Mouse (Mus musculus) adrenal gland (tissue): ENCODE measurements around the gene Hdac7.

Experiments used
- intact Hi-C: fragments of 180-260 bp; cut with DNase I; formaldehyde crosslinking; loops from one replicate; pipeline ENCODE4 v1.15.1; 2025

Gene Hdac7

DNA sequence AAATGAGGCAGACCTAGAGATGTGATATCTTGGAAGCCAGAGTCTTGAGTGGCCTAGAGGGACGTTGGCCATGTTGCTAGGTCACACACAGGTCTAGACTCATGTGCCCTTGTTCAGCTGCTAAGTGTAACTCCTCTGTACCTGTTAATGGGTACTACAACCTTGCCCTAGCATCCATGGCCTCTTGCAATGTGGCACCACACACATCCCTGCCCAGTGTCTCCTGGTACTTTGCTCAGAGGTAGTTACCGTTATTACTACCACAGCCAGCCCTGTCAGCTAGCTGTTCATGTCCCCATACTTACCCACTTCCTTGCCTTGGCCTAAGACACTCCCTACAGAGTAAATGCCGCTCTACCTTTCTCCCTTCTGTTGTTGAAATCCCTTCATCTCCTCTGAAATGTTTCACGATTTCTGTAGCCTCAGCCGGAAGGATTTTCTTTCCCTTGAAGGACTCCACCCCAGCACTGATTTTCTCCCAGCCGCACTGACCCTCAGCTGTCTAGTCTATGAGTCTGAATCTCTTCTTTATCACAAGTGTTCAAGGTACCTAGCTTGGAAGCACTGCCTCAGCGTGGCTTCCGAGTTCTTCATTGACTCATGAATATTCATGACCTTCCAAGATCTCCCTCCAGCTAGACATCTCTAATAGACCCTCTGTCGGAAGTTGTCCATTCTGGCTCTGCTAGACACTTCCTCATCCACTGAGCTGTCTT is 11.4 kb downstream of the Hdac7 start:
- intact Hi-C loops: no loop called here

- intact Hi-C loops: no loop called here
Measured at GRCm38 (mm10) chr15:97831987-97832640, 12.2 kb downstream of the Hdac7 start.

DNA sequence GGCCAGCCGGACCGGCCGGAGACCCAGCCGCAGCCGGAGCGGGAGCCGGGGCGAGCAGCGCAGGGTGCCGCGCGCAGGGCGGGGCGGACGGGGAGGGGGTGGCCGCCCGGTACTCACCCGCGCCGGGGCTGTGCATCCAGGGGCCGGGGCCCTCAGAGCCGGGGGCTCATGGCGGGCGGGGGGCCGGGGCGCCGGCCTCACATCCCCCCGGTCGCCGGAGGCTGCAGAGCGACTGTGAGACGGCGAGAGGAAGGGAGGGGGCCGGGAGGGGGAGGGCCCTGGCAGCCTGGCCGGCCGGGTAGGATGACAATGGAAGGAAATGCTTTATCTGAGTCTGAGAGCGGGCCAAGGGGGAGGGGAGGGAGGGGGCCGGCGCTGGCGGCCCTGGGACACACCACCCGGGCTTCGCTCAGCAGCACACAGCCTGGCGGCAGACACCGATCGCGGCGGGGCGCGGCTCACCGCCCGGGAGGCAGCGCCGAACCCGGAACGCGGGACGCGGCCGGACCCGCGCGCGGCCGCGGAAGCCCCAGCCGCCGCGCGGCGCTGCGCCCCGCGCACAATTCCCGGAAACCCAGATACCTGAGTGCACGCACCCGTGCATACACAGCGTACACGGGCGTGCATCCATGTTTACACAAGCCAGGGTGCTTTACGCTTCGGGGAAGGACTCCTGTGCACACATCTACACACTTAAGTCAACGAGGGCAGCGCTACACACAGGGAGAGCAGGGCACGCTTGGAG is 12.9 kb downstream of the Hdac7 start:
- intact Hi-C loops: no loop called here

GRCm38 (mm10) chr15:97830788-97831241 is 13.5 kb downstream of the Hdac7 start:
- intact Hi-C loops: no loop called here

DNA sequence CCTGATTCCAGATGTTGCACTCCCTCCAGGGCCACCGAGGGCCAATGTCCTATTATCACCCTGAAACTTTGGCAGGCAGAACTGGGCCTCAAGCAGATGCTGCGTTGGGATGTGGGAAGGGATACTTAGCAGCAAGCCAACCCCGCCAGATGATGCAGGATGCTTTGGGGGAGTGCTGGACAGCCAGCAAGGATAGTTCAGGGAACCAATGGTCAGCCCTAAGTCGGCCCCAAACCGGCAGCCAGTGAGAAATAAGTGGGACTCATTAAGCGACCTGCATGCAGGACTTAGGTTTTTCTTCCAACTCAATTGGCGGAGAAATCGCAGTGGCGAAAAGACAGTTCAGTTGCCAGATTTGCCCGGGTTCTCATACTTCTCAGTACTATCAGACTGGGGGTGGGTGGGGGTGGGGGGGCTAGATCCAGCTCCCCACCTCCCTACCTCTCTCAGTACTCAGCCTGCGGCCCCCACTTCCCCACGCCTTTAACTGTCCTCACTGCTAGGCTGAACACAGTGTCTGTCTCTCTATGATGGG is 14.0 kb downstream of the Hdac7 start:
- intact Hi-C loops: no loop called here

GRCm38 (mm10) chr15:97829432-97829831 is 14.9 kb downstream of the Hdac7 start:
- intact Hi-C loops: no loop called here

DNA sequence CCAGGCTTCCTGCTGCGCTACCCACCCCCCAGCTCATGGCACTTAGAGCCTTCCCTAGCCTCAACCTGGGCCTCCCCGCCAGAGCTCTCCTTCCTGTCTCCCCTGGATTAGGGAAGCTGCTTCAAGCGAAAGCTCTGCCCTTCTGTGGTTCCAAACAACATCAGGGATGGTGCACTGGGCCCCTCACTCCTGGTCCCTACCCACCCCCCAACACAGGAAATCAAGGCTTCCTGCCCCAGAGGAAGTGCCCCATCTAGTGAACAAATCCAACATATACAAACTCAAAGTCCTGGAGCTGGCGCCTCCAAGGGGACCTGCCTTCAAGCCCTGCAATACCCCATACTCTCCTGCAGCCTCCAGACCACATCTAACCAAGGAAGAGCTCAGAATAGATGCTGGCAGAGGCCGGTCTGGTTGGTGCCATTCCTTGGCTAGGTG is 15.4 kb downstream of the Hdac7 start:
- intact Hi-C loops: no loop called here

GRCm38 (mm10) chr15:97828221-97828842 is 16.0 kb downstream of the Hdac7 start:
- intact Hi-C loops: no loop called here

DNA sequence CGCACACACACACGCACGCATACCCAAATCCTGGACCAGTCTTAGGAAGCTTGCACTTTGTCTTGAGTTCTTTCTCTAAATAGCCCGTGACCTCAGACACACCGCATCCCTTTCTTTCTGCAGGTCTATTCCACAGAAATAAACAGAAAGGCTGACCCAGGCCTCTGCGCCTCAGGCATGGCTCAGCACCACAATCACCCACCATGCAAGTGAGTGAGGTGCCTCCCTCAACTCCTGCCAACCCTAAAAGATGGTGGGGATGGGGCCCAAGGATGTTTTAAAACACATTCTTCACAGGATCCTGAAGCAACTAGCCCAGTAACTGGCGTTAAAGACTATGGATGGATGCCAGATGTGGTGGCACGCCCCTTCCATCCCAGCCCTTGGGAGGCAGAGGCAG is 16.9 kb downstream of the Hdac7 start:
- intact Hi-C loops: no loop called here

GRCm38 (mm10) chr15:97826588-97827261 is 17.6 kb downstream of the Hdac7 start:
- intact Hi-C loops: no loop called here

- intact Hi-C loops: no loop called here
Measured at GRCm38 (mm10) chr15:97825941-97826587, 18.2 kb downstream of the Hdac7 start.

DNA sequence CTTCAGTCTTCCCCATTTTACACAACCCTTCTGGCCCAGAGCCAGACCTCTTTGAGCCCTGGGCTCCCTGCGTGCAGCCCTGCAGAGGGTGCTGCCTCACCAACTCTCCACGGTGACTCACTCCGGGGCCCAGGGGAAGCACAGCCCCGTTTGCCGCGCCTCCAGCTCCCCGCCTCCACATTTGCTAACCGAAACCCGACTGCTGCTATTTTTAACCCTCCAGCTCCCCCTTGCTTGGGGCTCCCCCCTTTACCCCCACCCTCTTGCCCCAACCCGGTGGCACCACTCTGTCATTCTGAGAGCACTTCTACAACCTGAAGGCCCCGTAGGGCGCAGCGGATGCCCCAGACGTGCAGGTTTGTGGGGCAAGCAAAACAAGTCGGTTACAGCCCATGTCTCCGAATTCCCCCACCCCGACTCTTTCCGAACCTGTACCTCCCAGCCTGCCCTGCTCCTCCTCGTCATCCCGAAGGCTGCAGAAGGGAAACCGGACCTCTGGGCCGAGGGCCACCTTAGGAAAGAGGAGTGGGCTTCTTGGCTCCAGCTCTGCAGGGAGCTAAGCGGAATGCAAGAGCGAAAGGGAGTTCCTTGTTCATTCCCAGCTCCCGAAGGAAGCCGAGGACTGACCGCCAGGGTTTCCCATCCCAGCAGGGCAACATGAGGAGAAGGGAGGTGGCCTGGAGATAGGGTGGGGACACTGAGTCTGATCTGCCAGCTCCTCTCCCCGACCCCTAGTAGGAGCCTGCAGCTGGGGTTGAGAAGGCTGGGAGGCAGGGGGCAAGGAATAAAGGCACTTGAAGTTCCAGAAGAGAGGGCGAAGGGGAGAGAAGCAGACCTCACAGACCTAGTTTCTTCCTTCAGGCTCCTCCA is 19.0 kb downstream of the Hdac7 start:
- intact Hi-C loops: no loop called here

- intact Hi-C loops: loop anchor here (5.0 kb wide), 1 partner anchor 37 kb away; no protein-coding TSS in a partner anchor
Measured at GRCm38 (mm10) chr15:97824042-97824441, 20.3 kb downstream of the Hdac7 start.

GRCm38 (mm10) chr15:97823479-97823878 is 20.8 kb downstream of the Hdac7 start:
- intact Hi-C loops: loop anchor here (5.0 kb wide), 1 partner anchor 36 kb away; no protein-coding TSS in a partner anchor

- intact Hi-C loops: loop anchor here (5.0 kb wide), 1 partner anchor 35 kb away; no protein-coding TSS in a partner anchor
Measured at GRCm38 (mm10) chr15:97822545-97823228, 21.6 kb downstream of the Hdac7 start.

DNA sequence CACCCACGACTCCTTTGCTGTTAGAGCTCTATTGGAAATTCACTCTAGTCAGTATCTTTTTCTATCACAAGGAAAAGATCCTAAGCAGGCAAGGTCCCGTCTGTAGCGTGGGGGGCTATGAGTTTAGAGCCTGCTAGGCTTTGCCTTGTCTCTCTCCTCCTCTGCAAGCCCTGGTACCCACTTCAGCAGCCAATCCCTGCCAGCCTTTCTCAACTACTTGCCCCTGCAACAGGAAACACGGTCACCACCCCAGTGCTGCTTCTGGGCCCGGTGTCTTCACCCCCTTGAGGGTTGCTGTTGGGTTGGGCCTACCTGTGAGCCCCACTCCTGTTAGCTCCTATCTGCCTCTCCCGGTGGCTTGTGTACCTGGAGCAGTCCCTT is 22.3 kb downstream of the Hdac7 start:
- intact Hi-C loops: loop anchor here (5.0 kb wide), 1 partner anchor 35 kb away; no protein-coding TSS in a partner anchor

- intact Hi-C loops: loop anchor here (5.0 kb wide), 1 partner anchor 34 kb away; no protein-coding TSS in a partner anchor
Measured at GRCm38 (mm10) chr15:97821321-97821982, 22.9 kb downstream of the Hdac7 start.

DNA sequence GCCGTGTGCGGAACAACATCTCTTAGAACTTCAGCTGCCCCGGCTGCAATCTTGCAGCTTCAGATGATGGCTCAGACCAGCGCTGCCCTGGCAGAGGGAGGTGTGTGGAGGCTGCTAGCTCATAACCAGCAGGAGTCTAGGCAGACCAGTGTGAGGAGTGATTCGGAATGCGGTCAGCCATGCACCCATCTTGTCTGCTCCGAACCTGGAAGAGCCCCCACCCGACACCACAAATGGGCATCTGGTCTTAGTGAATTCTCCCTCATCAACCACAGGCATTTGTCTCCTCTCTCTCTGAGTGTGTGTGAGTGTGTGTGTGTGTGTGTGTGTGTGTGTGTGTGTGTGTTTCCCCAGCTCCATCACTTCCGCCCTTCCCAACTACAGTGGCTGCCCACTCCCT is 24.4 kb downstream of the Hdac7 start:
- intact Hi-C loops: loop anchor here (5.0 kb wide), 1 partner anchor 33 kb away; no protein-coding TSS in a partner anchor
